Mouse (Mus musculus) embryonic facial prominence, embryonic 15.5 days (tissue): ENCODE data around the gene Tbc1d9. TPM values are rescaled to one million over a fixed set of nuclear protein-coding genes. Genes with fewer than 3 reads are reported as not detected.

Experiments
- ATAC-seq: fragments of 200-750 bp; cut with Nextera tagmentation; 2 replicates; pipeline ENCODE4 v1.8.0; 2017; ENCODE audit warnings: low read depth, moderate TSS enrichment; ENCODE audit not compliant: insufficient number of reproducible peaks, low FRiP score, low TSS enrichment
- H3K27ac ChIP-seq: fragments of 300-500 bp; sonication (generic); replicated peaks from 2 replicates; pipeline ENCODE4 v1.5.1; 2015; ENCODE audit warnings: mild to moderate bottlenecking, inconsistent platforms
- H3K27me3 ChIP-seq: fragments of 300-500 bp; sonication (generic); 2 replicates; pipeline ENCODE4 v1.6.1; 2015; ENCODE audit warnings: inconsistent platforms
- H3K36me3 ChIP-seq: fragments of 300-500 bp; sonication (generic); 2 replicates; pipeline ENCODE4 v1.6.1; 2015; ENCODE audit warnings: mild to moderate bottlenecking, inconsistent platforms
- H3K4me1 ChIP-seq: fragments of 300-500 bp; sonication (generic); 2 replicates; pipeline ENCODE4 v1.6.1; 2015; ENCODE audit warnings: inconsistent platforms
- H3K4me2 ChIP-seq: fragments of 300-500 bp; sonication (generic); replicated peaks from 2 replicates; pipeline ENCODE4 v1.6.1; 2015; ENCODE audit warnings: mild to moderate bottlenecking, inconsistent platforms
- H3K4me3 ChIP-seq: fragments of 300-500 bp; sonication (generic); replicated peaks from 2 replicates; pipeline ENCODE4 v1.5.1; 2015; ENCODE audit warnings: mild to moderate bottlenecking, inconsistent platforms
- H3K9ac ChIP-seq: fragments of 300-500 bp; sonication (generic); 2 replicates; pipeline ENCODE4 v1.6.1; 2015; ENCODE audit warnings: inconsistent platforms
- H3K9me3 ChIP-seq: fragments of 300-500 bp; sonication (generic); replicated peaks from 2 replicates; pipeline ENCODE4 v1.6.1; 2016; ENCODE audit warnings: inconsistent platforms
- WGBS: fragments of 180-500 bp; shearing (Covaris S2); methylation state at CpG from one replicate; pipeline ENCODE4 v1.1.7; 2015; 5-methylcytosine and 5-hydroxymethylcytosine counted together
- polyA plus RNA-seq: library from polyadenylated mRNA; unstranded; fragments of >200 nt; fragmentation: Nextera tagmentation; extraction: Ambion mirVana; gene quantifications from 2 replicates; pipeline ENCODE4 v1.2.1, GENCODE M21; 2015

Gene Tbc1d9
- polyA plus RNA-seq, 1 experiment from 2014 or later = 2.0 TPM

DNA sequence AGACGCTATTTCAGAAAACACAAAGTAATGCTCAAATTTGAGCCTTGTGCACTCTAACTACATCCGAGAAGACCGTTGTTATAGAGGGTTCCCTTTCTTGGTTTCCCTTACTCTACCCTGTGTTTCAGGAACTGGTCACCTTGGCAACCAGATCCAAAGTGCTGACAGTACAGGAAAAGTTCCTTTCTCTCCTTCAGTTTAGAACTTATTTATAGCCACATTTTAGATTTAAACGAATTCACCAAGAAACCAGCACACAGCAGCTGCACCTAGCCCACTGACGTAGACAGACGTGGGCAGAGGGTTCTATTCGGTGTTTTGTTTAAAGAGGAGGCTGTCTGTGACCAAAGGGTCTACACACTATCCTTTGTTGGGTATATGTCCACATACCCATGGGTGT lies 79.0 kb downstream of the Tbc1d9 start:
- 85% methylated on average over 7 of the region's 7 CpGs for WGBS
- no peaks in the 10 kb centered on the region for H3K4me1 ChIP-seq
- no peaks in the 10 kb centered on the region for H3K36me3 ChIP-seq
- no peaks in the 10 kb centered on the region for H3K27me3 ChIP-seq
- no peak overlapping the region for H3K9ac ChIP-seq
- H3K4me3 ChIP-seq = no peak overlapping the region
- no peaks in the 10 kb centered on the region for H3K9me3 ChIP-seq
- H3K27ac ChIP-seq = no peak overlapping the region
- H3K4me2 ChIP-seq = no peak overlapping the region
- no peak for ATAC-seq

DNA sequence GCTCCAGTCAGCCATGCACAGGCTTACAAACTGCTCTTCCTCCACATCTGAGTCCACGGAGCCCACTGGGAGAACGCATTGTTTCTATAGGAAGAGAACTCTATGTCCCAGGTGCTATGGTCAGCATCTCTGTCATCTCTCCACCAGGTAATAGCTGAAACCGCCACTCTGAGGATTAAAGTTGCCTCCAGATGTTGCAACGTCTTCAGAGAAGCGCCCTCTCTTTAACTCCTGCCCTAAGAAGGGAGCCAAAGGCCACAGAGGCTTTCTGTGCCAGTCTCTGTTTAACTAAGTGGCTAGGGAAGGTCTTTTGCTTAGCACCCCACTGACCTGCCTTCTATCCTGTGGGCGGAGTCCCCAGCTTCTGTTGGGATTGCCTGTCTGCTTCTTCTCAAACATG lies 85.7 kb downstream of the Tbc1d9 start:
- H3K36me3 ChIP-seq = no peaks in the 10 kb centered on the region
- no peaks in the 10 kb centered on the region for H3K9me3 ChIP-seq
- no peak overlapping the region for H3K4me2 ChIP-seq
- no peaks in the 10 kb centered on the region for H3K4me1 ChIP-seq
- no peak overlapping the region for H3K27ac ChIP-seq
- H3K27me3 ChIP-seq = no peaks in the 10 kb centered on the region
- no peak overlapping the region for H3K4me3 ChIP-seq
- H3K9ac ChIP-seq = no peak overlapping the region
- 78% methylated on average over 6 of the region's 6 CpGs for WGBS
- ATAC-seq = no peak

DNA sequence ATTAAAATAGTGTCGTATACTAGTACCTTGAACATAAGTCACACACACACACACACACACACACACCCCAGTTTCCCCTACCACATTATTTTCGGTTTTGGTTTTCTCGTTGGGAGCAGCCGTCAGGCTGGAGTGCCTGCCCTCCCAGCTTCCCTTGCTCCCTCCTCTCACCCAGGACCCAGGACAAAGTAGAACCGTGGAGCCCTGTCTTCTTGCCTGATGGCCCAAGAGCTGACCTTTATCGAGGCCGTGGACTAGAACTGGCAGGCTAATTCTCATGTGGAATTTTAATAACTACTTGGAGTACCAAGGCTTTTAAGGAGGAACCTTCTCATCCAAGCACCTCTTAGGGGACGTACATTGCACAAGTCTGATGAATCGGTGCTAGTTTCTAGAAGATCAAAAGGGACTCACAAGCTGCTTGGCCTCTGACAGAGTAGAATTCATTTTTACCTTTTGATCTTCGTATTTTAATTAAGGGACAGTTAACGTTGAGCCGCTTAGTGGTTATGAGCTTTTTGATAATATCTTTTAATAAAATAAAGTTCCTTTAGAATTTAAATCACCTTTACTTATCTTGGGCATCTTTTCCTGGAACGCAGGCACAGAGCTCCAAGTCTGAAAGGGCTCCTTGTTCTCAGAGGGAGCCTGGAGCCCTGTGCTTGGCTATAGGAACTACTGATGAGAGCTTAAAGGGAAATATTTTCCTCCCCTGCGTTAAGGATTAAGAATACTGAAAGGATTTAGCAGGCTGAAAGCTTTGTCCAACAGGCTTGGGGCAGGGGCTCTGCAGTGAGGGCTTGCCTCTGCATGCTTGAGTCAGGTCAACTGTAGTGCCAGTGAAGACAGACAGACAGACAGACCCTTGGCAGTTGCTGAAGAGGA lies 86.5 kb downstream of the Tbc1d9 start:
- H3K27ac ChIP-seq = no peak overlapping the region

DNA sequence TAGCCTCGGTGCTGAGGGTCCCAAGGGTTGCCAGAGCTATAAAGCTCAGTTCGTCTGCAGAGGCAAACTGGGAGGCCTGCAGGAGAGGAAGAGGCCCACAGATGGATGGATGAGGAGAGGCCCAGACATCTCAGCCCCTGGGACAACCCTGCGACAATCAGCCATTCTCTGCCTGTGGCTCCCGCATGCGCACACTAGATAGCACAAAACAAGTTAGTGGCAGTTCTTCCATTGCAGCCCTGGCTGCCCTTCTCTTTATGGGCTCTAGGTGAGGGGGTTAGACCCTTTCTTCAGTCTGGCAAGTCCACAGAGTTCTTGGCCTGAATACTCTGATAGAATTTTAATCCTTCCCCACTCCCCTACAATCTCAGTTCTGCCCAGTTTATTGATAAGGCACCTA lies 87.6 kb downstream of the Tbc1d9 start:
- no peaks in the 10 kb centered on the region for H3K9me3 ChIP-seq
- no peaks in the 10 kb centered on the region for H3K36me3 ChIP-seq
- H3K4me2 ChIP-seq = no peak overlapping the region
- H3K27ac ChIP-seq = no peak overlapping the region
- WGBS = 68% methylated on average over 5 of the region's 5 CpGs
- no peak for ATAC-seq
- H3K27me3 ChIP-seq = no peaks in the 10 kb centered on the region
- no peaks in the 10 kb centered on the region for H3K4me1 ChIP-seq
- no peak overlapping the region for H3K9ac ChIP-seq
- no peak overlapping the region for H3K4me3 ChIP-seq

More for the DNA sequence above, 86.5 kb downstream of the Tbc1d9 start:
- H3K4me1 ChIP-seq = no peaks in the 10 kb centered on the region
- H3K9me3 ChIP-seq = no peaks in the 10 kb centered on the region
- no peak overlapping the region for H3K4me2 ChIP-seq
- no peaks in the 10 kb centered on the region for H3K27me3 ChIP-seq
- H3K9ac ChIP-seq = no peak overlapping the region
- WGBS = 45% methylated on average over 14 of the region's 14 CpGs
- ATAC-seq = no peak
- no peaks in the 10 kb centered on the region for H3K36me3 ChIP-seq
- no peak overlapping the region for H3K4me3 ChIP-seq

DNA sequence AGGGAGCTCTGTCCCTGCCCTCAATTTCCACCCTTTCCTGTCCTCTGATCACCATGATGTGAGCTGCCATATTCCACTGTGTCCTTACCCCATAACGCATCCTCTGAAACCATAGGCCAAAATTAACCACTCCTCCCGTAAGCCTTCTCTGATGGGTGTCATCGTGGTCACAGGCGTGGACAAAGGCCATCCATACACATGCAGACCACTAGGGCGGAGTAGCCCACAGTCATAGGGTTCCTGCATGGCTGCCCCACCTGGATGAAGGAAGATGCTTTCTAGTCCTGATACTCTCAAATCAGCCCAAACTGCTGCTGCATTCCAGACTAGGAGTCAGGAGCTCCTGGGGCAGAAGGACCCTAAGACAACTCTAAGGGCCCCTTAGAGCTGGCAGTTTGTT lies 92.5 kb downstream of the Tbc1d9 start:
- Histone ChIP-seq H3K4me2 (no peak overlapping the region), H3K27ac (no peak overlapping the region), H3K4me3 (no peak overlapping the region), H3K36me3 (no peaks in the 10 kb centered on the region), H3K27me3 (no peaks in the 10 kb centered on the region), H3K9ac (no peak overlapping the region), H3K9me3 (no peaks in the 10 kb centered on the region), H3K4me1 (no peaks in the 10 kb centered on the region)
- no peak for ATAC-seq
- 97% methylated on average over 5 of the region's 5 CpGs for WGBS

DNA sequence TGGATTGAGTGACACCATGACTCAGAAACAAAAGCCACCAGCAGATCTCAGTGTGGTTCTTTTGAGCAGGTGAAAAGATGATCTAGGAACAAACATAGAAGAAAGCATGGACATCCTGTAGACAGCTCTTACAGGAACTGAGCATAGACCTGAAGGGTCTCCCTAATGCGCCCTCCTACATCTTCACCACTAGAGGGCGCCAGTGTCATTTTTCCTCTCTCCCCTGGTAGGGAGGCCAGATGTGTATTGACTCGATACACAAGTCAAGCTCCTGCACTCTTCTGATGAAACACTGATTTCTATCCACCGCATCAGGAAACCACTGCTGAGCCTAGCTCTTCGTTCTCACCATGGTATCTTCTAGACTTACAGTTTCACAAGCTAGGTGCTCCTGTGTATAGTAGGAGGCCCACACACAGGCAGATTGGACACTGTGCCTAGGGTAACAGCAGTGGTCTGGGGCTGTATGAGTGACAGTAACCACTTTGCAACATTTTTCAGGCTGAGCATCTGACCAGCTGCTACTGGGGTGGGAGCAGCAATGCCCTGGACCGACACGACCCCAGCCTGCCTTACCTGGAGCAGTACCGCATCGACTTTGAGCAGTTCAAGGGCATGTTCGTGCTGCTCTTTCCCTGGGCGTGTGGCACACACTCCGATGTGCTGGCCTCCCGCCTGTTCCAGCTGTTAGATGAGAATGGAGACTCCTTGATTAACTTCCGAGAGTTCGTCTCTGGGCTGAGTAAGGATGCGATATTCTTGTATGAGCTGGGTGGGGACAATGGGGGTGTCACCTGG lies 95.5 kb downstream of the Tbc1d9 start:
- H3K27ac ChIP-seq = no peak overlapping the region
- 68% methylated on average over 16 of the region's 16 CpGs for WGBS
- no peak overlapping the region for H3K4me2 ChIP-seq
- no peaks in the 10 kb centered on the region for H3K9me3 ChIP-seq
- no peaks in the 10 kb centered on the region for H3K36me3 ChIP-seq
- H3K9ac ChIP-seq = no peak overlapping the region
- peak; percentile 70 for ATAC-seq
- no peaks in the 10 kb centered on the region for H3K4me1 ChIP-seq
- no peak overlapping the region for H3K4me3 ChIP-seq
- no peaks in the 10 kb centered on the region for H3K27me3 ChIP-seq

DNA sequence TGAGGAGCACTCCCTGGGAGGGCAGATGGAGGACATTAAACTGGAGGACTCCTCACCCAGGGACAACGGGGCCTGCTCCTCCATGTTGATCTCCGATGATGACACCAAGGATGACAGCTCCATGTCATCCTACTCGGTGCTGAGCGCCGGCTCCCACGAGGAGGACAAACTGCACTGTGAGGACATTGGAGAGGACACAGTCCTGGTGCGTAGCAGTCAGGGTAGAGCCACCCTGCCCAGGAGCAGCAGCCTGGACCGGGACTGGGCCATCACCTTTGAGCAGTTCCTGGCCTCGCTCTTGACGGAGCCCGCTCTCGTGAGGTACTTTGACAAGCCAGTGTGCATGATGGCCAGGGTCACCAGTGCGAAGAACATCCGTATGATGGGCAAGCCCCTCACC lies 106.0 kb downstream of the Tbc1d9 start:
- 93% methylated on average over 14 of the region's 14 CpGs for WGBS

DNA sequence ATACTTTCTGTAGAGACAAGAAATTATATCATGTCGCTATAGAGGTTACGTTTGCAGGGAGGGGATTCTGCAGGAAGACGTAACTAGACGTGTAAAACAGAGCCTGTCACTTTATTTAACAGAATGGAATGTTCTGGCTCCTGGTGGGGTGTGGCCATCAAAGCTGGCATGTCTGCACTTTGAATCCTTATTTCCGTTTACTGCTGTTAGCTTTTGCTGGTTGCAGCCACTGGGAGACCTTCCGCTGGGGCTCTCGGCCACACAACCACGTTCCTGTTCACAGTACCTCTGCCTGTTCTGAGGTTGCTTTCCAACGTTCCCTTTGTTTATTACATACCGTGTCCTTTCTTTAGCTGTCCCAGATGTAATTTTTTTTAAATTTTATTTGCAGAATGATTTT lies 107.3 kb downstream of the Tbc1d9 start:
- Histone ChIP-seq H3K9me3 (no peaks in the 10 kb centered on the region), H3K4me1 (no peaks in the 10 kb centered on the region), H3K36me3 (0 out of 2 replicates have a peak, but pooled peaks cover 3% of the 10 kb centered on the region), H3K4me2 (no peak overlapping the region), H3K4me3 (no peak overlapping the region), H3K27me3 (no peaks in the 10 kb centered on the region), H3K27ac (no peak overlapping the region), H3K9ac (no peak overlapping the region)
- 60% methylated on average over 10 of the region's 10 CpGs for WGBS
- ATAC-seq = no peak

More for the DNA sequence above, 106.0 kb downstream of the Tbc1d9 start:
- no peak for ATAC-seq
- Histone ChIP-seq H3K36me3 (peaks cover 3% of the 10 kb centered on the region; the same call in 1 of the 2 replicates), H3K4me2 (no peak overlapping the region), H3K4me3 (no peak overlapping the region), H3K27ac (no peak overlapping the region), H3K9me3 (no peaks in the 10 kb centered on the region), H3K4me1 (no peaks in the 10 kb centered on the region), H3K27me3 (no peaks in the 10 kb centered on the region), H3K9ac (no peak overlapping the region)

DNA sequence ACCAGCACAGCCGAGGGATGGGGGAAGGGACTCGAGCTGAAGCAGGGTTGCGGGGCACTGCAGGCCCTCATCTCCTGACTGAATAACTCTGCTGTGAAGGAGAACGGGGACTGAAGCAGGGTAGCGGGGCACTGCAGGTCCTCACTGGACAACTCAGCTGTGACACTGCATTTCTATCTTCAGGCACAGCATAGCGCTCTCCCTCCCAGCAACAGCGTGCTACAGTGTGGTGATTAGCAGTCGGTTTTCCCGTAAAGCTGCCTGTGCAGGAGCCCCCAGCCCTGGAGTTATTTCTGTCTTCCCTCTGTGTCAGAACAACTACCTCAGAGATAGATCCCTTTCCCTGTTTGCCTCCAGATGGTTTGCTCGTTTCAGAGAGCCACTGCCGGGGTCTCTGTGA lies 109.3 kb downstream of the Tbc1d9 start:
- ATAC-seq = peak; percentile 29; the same call in 1 of the 2 replicates
- no peak overlapping the region for H3K4me2 ChIP-seq

DNA sequence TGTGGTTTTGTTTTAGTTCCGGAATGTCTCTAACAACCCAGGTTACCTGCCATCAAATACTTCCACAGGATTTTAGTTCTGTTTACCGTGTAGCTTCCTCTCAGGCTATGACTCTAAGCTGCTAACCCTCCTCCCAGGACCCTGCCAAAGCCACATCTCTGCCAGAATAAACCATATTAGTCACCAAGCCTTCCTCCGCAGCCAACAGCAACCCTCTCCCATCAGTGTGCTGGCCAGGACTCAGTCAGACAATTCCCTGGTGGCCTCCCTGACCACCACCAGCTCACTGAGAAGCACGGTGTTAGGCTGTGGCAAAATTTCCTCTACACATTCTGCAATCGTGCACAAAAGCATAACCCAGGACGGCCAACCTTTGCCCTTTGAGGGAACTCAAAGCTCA lies 113.3 kb downstream of the Tbc1d9 start:
- no peak for ATAC-seq
- Histone ChIP-seq H3K27ac (no peak overlapping the region), H3K36me3 (no peaks in the 10 kb centered on the region), H3K9ac (no peak overlapping the region), H3K4me1 (no peaks in the 10 kb centered on the region), H3K4me3 (no peak overlapping the region), H3K27me3 (no peaks in the 10 kb centered on the region), H3K9me3 (no peaks in the 10 kb centered on the region), H3K4me2 (no peak overlapping the region)
- WGBS = 72% methylated on average over 6 of the region's 6 CpGs

More for the DNA sequence above, 109.3 kb downstream of the Tbc1d9 start:
- Histone ChIP-seq H3K9me3 (no peaks in the 10 kb centered on the region), H3K4me3 (no peak overlapping the region), H3K27ac (no peak overlapping the region), H3K27me3 (no peaks in the 10 kb centered on the region), H3K9ac (no peak overlapping the region), H3K4me1 (no peaks in the 10 kb centered on the region), H3K36me3 (0 out of 2 replicates have a peak, but pooled peaks cover 3% of the 10 kb centered on the region)
- 48% methylated on average over 11 of the region's 11 CpGs for WGBS

DNA sequence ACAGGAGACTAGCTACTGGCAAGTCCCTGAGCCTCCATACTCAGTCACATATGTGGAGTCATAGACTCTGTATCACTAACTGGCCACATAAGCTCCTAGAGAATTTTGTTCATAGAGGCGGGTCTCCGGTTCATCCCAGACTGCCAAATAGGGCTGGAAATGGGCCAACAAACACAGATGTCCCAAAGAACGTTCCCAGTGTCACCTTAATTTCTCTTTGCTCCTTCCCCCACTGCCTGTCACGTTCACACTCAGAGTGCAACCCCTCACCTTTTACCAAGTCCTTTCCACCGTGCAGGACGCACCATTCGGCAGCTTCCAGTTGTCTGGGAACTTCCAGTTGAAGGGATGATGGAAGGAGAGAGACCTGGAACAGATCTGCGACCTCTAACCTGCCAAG lies 120.2 kb downstream of the Tbc1d9 start:
- Histone ChIP-seq H3K27me3 (peaks cover 15% of the 10 kb centered on the region), H3K4me1 (peaks cover 5% of the 10 kb centered on the region), H3K9me3 (no peaks in the 10 kb centered on the region), H3K4me2 (no peak overlapping the region), H3K27ac (no peak overlapping the region), H3K9ac (no peak overlapping the region), H3K36me3 (no peaks in the 10 kb centered on the region), H3K4me3 (no peak overlapping the region)
- ATAC-seq = no peak
- whole genome bisulfite sequencing = 70% methylated on average over 8 of the region's 8 CpGs
